Mouse (Mus musculus): ENCODE data around the gene Srsf4.

The Srsf4 gene

DNA sequence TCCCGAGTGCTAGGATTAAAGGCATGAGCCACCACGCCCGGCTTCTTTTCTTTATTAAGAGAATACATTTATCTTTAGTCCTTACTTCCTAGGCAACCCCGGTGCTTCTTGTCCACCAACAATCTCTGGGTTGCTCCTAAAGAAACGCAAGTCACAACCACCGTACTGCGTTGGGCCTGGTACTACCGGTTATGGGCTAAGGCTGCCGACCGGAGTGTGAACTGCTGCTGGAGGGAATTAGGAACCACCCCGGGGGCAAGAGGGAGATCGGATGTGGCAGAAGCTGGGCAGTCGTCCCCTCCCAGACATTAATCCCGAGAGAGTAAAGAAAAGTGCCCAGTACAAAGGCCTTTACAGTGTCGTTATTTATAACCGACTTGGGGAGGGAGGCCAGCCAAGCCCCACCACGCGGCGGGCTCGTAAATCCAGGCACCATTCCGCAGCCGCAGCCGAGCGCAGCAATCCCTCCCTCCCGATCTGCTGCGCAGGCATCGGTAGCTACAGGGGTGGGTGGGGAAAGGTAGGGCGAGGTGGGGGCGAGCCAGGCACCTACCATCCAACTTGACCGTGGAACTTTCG lies 41.6 kb downstream of the Srsf4 start:
- DNase-seq (ENCODE audit: low spot score) = no peak

GRCm38 (mm10) chr4:131915821-131916328 lies 42.5 kb downstream of the Srsf4 start:
- no peak for DNase-seq (ENCODE audit: low spot score)

GRCm38 (mm10) chr4:131916425-131916824 lies 43.0 kb downstream of the Srsf4 start:
- peak; percentile 35 for DNase-seq (ENCODE audit: low spot score)

- no peak for DNase-seq (ENCODE audit: low spot score)
These were observed 43.7 kb downstream of the Srsf4 start for GRCm38 (mm10) chr4:131917010-131917555.

- DNase-seq (ENCODE audit: low spot score) = no peak
These were observed 44.7 kb downstream of the Srsf4 start for GRCm38 (mm10) chr4:131918026-131918533.

DNA sequence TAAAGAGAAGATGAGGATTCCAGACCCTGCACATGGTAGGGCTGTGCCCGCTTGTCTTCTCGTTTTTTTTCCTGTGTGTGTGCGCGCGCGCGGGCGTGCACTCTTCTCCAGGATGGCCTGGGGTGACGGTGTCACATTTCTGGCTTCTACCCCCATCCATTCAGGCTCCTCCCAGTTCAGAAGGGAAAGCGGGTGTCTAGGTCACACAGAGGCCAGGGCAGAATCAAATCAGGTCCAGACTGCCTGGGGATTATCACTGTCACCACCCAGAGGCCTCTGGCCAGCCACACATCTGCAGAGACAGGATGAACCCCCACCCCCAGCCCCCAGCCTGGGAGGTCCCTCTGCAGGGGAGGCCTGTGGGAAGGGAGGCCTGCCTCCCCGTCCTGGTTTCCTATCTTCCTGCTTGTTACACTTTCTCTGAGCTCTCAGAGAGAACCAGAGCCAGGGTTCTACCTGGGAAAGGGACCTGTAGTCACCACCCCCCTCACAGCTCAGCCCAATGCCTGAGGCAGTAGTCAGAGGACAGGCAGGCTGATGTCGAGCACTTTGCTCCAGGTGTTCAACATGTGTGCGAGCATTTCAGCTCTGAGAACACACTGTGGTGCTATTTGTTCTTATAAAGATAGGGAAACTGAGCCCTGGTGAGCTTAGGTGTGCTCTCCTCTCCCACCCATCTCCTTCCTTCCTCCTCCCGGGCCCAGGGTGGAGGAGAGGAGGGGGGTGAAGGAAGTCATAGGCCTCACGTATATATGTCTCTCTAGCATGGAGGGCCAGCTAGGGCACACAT lies 45.5 kb downstream of the Srsf4 start:
- DNase-seq (ENCODE audit: low spot score) = no peak

- no peak for DNase-seq (ENCODE audit: low spot score)
These were observed 46.2 kb downstream of the Srsf4 start for GRCm38 (mm10) chr4:131919506-131920140.

DNA sequence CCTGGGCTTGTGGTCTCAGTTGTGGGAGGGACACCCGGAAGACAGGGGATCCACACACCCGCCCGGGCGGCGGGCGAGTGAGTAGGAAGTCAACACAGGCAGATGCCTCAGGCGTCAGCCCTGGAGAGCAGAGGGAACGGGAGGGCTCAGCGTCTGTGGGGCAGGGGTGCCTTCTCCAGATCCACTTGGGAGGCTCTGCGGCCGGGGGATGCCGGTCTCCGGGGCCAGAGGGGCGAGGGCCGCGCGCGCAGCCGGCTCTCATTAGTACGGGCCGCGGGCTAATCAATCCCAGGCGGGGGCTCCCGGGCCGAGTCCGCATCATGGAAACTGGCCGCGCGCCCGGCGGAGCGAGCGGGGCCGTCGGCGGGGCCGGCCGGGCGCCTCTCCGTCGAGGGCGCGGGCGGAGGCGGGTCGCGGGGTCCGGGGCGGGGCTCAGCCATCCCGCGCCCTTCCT lies 46.8 kb downstream of the Srsf4 start:
- no peak for DNase-seq (ENCODE audit: low spot score)

DNA sequence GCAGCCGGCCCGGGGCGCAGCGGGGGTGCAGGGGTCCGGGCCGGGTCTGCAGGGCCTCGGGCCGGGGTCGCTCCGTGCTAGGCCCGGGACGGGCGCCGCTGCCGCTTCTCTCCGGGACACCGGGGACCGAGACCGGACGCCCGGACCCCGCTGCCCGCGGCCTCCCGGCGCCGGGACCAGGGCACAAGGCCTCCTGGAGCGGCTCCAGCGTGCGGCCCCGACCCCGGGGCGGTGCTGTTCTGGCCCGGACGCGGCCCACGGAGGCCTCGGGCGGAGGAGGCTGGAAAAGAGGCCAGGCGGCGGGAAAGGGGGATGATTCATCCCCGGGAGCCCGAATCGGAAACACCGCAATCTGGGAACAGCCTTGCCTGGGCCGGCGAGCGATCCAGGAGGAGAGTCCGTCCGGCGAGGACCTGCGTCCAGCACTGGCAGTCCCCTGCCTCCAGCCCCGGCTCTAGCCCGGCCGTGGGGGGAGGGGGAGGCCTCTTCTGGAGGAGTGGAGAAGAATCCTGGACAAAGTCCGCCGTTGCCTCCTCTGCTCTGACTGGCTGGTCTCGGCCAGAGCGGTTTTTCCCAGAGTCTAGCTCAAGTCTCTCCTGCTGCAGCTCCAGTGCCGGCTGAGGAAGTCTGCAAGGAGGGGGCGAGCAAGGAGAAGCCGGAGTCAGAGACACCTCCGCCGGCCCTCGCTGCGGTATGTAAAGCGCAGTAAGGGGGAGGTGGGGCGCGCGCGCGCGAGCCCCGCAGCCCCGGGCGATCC lies 47.4 kb downstream of the Srsf4 start:
- no peak for DNase-seq (ENCODE audit: low spot score)

DNA sequence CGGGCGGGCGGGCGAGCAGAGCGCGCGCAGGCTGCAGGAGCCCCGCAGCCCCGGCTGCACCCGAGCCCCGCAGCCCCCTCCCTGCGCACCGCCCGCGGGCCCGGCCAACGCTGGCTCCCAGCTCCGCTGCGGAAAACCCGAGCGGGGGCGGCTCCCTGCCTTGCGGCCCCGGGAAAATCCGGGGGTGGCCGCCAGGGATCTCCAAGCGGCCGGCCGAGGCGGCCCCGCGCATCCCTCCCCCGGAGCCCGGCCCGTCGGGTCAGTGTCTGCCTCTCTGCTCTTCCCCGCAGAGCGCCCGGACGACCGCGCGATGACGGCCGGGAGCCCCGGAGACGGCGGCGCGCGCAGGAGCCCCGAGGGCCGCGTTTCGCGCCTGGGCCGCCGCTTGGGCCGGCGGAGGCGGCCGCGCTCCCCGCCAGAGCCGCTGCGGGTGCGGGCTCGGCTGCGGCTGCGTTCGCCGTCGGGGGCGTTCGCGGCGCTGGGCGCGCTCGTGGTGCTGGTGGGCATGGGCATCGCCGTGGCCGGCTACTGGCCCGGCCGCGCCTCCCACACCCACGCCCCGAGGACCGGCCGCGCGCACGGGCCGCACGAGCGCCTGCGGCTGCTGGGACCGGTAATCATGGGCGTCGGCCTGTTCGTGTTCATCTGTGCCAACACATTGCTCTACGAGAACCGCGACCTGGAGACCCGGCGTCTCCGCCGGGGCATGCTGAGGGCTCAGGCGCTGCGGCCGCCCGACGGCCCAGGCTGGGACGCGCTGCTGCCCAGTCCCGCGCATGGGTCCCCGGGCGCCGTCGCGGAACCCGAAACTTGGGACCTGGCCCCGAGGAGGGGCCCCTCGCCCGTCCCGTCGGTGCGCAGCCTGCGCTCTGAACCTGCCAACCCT lies 48.3 kb downstream of the Srsf4 start, which contains the start of gene Tmem200b:
Gene Tmem200b (plus strand): TSS at position 311 of the 886 bp plus-strand sequence.
- DNase-seq (ENCODE audit: low spot score) = no peak

DNA sequence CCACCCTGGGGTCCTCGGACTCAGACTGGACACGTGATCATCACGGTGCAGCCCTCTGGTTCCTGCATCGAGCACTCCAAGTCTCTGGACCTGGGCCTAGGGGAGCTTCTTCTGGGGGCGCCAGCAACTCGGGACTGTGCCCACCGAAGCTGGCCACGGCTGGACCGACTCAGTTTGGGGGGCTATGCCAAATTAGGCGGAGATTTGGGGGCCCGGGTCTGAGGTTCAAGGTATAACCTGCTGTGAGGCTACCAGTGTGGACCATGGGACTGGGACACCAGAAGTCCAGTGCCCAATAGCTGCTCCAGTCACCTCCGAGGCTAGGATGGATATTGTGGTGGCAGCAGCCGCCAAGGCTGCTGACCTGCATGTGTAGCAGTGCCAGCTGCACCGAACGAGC lies 49.0 kb downstream of the Srsf4 start:
- DNase-seq (ENCODE audit: low spot score) = no peak

DNA sequence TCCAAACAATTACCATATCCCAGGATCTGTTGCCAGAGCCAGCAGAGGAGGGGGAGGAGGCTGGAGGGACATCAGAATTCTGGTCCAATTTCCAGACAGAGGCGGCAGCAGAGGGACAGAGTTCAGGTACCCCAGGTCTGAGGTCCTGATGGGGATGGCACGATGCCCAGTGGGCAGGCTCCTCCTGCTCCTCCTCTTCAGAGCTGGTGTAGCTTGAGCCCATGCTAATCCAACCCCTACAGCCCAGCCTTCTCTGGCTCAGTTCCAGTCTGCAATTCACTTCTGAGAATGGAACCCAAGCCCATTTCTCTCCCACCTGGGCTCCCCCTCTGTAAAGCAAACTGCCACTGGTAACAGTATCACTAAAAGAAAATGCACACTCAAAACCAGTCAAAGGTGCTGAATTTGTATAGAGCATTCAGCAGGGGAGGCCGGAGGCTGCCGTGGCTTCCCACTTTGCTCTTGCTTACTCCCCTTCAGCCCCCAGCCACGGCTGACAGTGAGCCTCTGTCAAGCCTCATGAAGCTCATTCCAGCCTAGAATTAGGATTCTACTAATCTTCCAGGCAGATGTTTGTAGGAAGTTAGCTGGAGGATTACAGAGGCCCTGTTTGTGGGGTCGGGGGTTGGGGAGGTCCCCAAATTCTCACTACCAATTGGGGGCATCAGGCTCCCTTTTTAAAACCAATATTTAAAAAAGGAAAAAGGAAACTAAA lies 50.8 kb downstream of the Srsf4 start:
- DNase-seq (ENCODE audit: low spot score) = no peak

- no peak for DNase-seq (ENCODE audit: low spot score)
These were observed 55.7 kb downstream of the Srsf4 start for GRCm38 (mm10) chr4:131929146-131929545.

DNA sequence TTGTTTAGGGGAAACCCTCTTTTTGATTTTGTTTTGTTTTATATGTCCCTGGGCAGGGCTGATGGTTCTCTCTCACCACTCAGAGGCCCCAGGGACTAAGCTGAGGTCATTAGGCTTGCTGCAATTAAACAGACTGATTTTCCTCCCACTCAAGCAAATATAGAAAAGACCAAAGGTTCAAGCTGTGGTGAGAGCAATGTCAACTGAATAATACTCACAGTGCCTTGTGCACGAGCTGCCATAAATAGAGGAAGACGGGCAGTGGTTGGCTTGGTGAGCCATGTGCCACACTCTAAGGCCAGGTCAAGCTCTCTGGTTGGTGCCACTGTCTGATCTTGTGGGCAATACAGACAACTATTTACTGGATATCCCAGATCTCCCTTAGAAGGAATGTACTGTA lies 66.0 kb downstream of the Srsf4 start:
- no peak for DNase-seq (ENCODE audit: low spot score)

DNA sequence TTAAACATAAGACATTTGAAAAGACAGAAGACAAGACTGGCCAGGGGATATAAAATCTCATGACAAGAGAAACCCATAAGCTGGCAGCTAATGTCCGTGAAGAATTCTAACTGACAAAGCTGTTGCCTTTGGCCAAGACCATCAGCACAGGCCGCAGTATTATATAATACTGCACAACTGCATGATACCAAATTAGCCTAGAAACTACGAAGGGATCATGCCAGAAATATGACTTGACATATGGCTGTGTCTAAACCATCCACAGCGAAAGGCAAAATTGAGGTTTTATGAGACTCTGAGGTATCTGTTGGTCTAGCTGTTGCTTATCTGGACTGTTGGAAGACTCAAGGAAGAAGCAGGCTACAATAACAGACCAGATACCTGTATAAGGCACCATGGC lies 67.4 kb downstream of the Srsf4 start:
- DNase-seq (ENCODE audit: low spot score) = no peak

- no peak for DNase-seq (ENCODE audit: low spot score)
These were observed 74.4 kb downstream of the Srsf4 start for GRCm38 (mm10) chr4:131947848-131948247.

GRCm38 (mm10) chr4:131949903-131950302 lies 76.5 kb downstream of the Srsf4 start:
- DNase-seq (ENCODE audit: low spot score) = no peak

DNA sequence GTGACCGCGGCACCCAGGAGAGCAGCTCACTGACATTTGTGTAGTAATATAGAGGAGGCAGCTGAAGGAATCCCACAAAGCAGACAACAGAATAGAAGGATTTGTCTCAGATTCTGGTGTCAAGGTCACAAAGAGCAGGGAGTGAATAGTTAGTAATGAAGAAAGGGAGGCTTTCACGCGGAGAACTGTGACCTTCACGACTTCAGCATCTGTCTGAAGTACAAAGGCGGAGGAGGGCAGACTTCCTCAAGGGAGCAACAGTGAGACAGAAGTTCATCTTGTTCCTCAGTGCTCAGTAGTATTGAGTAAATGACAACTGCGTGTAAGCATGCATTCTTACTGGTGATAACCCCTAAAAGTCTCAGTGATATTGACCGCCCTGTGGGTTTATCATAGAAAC lies 77.2 kb downstream of the Srsf4 start:
- no peak for DNase-seq (ENCODE audit: low spot score)

All from layer of hippocampus, adult 9-10 months (tissue).